Mouse (Mus musculus) mouse embryonic stem cell (cell line): Measurements from ENCODE around the gene Tmod3.

Source experiments
- in situ Hi-C, 2 experiments: fragments of 300-500 bp; cut with MboI; formaldehyde crosslinking; loops; 1 replicate in 1 of 2; 3 replicates in 1 of 2; pipeline ENCODE4 v1.14.3; 2019 to 2020; ENCODE audit warnings: low sequenced_read_pairs in 2 of 2, low pct_unique_long_range_greater_than_20kb in 1 of 2, mixed read lengths in 1 of 2; ENCODE audit not compliant: unreplicated experiment in 1 of 2

Gene Tmod3

GRCm38 (mm10) chr9:75453994-75454393 is 105.5 kb downstream of the Tmod3 start:
- in situ Hi-C loops: no loop called here

GRCm38 (mm10) chr9:75448021-75448420 is 111.4 kb downstream of the Tmod3 start:
- in situ Hi-C loops: no loop called here
